Mouse (Mus musculus) layer of hippocampus, adult 2 months (tissue): Measurements from ENCODE around the gene Pcdh7. TPM values are rescaled to one million over a fixed set of nuclear protein-coding genes. Genes with fewer than 3 reads are reported as not detected.

Source experiments
- DNase-seq, 2 experiments: peaks; one replicate each; pipeline ENCODE4 v3.0.0; 2022; ENCODE audit warnings: low spot score in 2 of 2
- H3K27ac ChIP-seq: fragments of 200-600 bp; 2 replicates; pipeline ENCODE4 v1.8.1; 2022
- H3K4me3 ChIP-seq: fragments of 200-600 bp; 2 replicates; pipeline ENCODE4 v1.8.1; 2022; ENCODE audit warnings: mild to moderate bottlenecking
- CTCF ChIP-seq: fragments of 200-600 bp; conservative IDR thresholded peaks from 2 replicates; pipeline ENCODE4 v1.8.1; 2022; ENCODE audit warnings: antibody characterized with exemption, mild to moderate bottlenecking, moderate library complexity
- total RNA-seq, 2 experiments: library from RNA; stranded (reverse); gene quantifications; 2 replicates each; pipeline ENCODE4 v1.2.3; 2021

Pcdh7 gene
- total RNA-seq, 2 experiments from 2014 or later: 64.2 to 65.2 TPM

DNA sequence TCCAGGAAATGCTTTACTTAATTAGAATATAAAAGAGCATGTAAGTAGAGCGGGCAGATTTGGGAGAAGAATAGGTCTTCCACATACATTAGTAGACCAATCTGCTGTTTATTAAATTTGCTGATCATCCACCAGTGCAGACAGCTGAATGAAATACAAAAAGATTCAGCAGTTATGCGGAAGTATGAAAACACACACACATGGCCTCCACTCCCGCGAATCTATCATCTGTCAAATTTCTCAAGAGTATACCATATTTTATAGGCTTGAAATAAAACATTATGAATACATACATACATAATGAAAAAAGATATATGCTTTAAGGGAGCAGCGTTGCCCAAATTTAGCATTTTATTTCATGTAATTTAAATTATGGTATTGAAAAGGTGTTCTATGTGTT lies 213.6 kb downstream of the Pcdh7 start:
- DNase-seq: no peak
- Histone ChIP-seq H3K27ac (no peak overlapping the region), H3K4me3 (no peak overlapping the region)
- no peak for TF ChIP-seq CTCF

DNA sequence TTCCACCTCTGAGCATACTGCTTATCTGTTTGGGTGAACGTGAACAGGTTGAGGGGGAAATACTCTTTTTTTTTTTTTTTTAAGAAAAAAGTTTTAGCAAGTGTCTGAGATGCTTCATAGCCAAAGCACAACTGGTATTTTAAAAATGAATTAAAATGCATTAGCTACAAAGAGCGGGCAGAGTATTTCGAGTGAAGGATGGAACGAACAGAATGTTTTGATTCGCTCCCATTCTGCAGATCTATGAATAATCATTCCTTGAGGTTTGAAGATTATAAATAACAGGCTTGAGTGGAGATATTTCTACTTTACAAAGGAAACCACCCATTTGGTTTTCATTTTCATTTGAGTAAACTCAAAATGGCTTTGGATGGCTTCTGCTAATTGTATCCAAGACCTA lies 214.0 kb downstream of the Pcdh7 start:
- TF ChIP-seq CTCF: no peak
- DNase-seq: peak in 1 of 2 experiments; percentile 1
- H3K4me3 ChIP-seq: no peak overlapping the region
- H3K27ac ChIP-seq: no peak overlapping the region

DNA sequence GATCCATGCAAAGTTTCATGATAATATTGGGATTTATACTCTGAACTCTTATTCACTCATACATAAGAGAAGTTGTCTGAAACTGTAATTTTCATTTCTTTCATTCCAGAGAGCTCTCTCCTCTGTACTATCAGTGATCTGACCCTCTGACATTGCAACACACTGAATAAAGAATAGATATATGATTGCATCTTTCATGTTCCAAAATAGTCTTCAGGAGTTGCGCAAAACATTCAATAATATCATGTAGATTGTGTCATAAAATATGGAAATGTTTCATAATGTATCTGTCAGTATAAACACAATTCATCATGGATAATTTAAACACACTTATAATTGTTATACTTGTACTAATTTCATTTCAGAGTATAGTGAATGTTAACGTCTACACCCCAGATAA lies 216.9 kb downstream of the Pcdh7 start:
- H3K27ac ChIP-seq: no peak overlapping the region
- H3K4me3 ChIP-seq: no peak overlapping the region
- no peak for DNase-seq
- TF ChIP-seq CTCF: no peak

DNA sequence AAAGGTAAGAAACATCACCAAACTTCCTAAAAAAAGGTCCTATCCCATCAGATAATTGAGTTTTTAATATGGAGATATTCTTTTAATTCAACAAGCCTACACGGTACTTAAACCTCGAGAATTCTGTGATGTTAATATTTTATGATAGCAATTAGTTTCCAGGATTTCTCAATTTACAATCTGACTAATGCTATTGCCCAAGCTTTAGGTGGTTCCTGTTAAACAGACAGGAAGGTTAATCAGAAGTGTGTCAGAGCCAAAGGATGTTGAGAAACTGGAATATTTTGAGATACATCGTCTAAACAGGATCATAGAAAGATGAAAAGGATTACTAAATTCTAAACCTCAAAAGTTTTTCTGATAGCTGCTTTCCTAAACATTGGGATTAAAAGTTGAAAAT lies 222.7 kb downstream of the Pcdh7 start:
- DNase-seq: no peak
- no peak for TF ChIP-seq CTCF
- H3K4me3 ChIP-seq: no peak overlapping the region
- H3K27ac ChIP-seq: no peak overlapping the region

DNA sequence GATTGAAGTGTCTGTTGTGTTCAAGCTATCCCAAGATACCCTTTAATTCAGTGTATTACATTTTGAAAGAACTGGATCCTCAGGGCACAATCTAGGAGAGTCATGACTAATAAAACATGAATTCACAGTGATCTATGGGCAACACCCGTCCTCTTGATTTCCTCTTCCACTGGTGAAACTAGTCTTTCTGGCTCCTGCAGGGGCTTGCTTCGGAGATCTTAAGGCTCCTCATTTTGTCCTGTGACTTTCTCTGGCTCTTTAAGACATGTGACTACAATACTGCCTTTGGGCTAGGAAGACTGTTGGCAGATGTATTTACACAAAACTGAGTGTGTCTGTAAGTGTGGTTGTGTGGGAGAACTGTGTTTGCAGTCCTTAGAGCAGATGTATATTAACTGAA lies 225.4 kb downstream of the Pcdh7 start:
- DNase-seq: no peak
- H3K27ac ChIP-seq: no peak overlapping the region
- no peak overlapping the region for H3K4me3 ChIP-seq
- no peak for TF ChIP-seq CTCF

DNA sequence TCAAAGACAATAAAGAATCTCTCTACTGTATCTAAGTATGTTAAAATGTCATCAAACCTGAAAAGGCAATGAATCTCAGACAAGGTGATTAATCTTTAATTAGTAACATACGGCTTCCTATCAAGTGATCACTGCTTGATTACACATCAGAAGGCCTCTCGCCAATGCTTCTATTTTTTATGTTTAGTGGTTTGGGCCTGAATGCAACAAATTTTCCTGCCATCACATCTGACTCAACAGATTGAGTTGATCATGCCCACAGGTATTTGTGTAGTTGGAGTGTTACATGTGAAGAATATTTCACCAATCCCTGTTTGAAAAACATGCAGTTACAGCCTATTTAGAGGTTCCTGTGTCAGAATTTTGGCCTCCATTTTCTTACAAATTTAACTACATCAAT lies 225.8 kb downstream of the Pcdh7 start:
- no peak for TF ChIP-seq CTCF
- no peak overlapping the region for H3K27ac ChIP-seq
- no peak for DNase-seq

DNA sequence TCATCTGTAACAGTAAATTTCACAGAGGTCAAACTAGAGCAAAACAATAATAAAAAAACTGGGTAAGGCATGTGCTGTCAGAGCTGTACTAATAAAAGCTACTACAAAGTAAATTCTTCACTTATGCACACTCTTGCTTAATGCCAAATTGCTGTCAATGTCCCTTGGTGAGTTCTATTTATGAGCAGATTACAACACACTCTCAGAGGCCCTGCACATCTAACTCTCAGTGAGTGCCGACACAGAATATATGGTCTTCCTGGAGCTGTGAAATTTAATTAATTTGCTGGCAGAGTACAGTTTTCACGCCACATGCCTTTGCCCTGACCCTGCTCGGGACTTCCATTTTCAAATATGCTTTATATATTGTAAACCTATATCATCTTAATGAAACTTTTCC lies 227.7 kb downstream of the Pcdh7 start:
- H3K4me3 ChIP-seq: no peak overlapping the region
- H3K27ac ChIP-seq: no peak overlapping the region
- no peak for DNase-seq
- no peak for TF ChIP-seq CTCF

More for the DNA sequence above, 225.8 kb downstream of the Pcdh7 start:
- H3K4me3 ChIP-seq: no peak overlapping the region

DNA sequence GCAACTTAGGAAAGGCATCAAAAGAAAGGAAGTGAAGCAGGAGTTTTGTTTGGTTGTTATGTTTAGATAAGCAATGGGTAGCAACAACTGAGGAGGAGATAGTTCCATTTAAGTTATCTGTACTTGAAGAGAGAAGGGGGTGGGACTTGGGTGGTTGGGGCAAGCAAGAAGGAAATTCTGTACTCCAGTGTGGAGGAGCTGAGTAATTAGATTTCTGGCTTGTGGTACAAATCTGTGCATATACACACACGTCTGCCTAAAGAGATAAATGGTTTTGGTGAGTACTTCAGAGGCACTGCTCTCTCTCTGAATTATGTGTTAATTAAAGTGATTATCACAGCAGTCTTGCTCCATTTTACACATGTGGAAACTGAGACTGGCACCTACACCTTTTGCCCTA lies 241.6 kb downstream of the Pcdh7 start:
- Histone ChIP-seq H3K4me3 (no peak overlapping the region), H3K27ac (no peak overlapping the region)
- DNase-seq: no peak
- no peak for TF ChIP-seq CTCF

DNA sequence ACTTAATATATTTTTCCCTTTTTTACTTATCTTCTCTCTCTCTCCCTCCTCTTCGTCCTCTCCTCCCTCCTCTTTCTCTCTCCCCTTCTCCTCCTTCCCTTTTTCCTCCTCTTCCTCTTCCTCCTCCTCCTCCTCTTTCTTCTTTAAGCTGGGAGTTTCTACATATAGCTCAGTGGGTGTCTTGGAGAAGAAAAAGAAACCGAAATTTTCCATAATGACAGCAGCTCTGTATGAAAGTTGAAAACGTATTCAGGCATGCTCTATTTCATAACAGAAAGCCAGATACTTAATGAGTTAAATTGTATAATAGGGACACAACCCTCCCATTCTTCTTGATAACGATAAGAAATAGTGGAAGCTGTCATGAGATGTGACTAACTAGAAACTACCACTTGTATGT lies 246.0 kb downstream of the Pcdh7 start:
- DNase-seq: no peak
- TF ChIP-seq CTCF: no peak
- H3K27ac ChIP-seq: no peak overlapping the region

DNA sequence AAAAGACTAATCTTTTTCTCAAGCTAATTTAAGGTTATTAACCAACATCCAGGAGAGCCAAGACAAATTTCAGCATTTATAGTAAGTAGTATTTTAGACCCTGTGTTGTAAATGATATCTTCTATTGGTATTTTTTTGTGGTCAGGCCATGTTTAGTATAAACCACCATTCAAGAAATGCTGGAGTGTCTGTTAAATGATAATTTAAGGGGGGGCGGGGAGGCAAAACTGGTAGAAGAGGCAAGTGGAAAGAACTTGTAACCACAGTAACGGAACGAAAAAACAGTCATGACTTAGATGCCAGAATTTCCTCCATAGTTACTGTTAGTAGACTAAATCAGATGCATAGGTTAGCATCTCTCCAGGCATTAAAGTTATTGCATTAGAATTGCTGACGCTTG lies 246.4 kb downstream of the Pcdh7 start:
- no peak overlapping the region for H3K27ac ChIP-seq
- no peak for DNase-seq
- no peak overlapping the region for H3K4me3 ChIP-seq
- no peak for TF ChIP-seq CTCF

More for the DNA sequence above, 246.0 kb downstream of the Pcdh7 start:
- H3K4me3 ChIP-seq: no peak overlapping the region

DNA sequence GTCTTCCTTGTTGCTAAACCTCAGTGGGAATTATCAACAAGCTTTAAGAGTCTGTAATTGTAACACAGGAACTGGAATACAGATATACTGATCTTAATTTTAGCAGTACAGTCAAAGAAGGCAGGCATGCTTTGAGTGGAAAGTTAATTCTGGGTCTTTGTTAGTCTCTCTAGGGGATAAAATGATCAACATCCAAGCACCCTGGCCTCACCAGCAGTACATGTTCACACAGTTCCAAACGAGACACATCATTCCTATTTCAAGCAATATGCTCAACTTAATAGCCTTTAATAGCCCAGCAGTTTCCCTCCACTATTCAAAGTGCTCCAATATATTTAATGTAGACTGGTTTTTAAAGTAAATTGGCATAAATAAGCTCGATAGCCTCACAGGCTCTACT lies 275.8 kb downstream of the Pcdh7 start:
- no peak overlapping the region for H3K4me3 ChIP-seq
- TF ChIP-seq CTCF: no peak
- no peak for DNase-seq

DNA sequence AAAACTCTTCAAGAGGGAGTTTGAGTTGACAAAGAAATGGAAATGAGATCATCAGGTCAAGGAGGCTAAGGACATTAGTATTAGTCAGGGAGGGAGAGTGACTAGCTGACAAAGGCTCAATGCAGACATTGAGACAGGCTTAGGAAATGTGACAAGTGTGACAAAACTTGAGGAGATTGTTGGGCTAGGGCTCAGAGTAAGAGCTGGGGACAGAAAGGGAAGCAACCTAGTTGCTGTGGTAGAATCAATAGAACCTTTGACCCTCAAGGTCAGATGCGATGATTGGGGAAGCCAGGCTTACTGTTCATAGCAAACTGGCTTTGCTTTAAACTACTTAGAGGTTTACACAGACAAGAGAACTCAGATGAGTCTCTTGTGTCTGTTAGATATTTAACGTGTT lies 303.6 kb downstream of the Pcdh7 start:
- TF ChIP-seq CTCF: no peak
- Histone ChIP-seq H3K27ac (no peak overlapping the region), H3K4me3 (no peak overlapping the region)
- DNase-seq: no peak

More for the DNA sequence above, 275.8 kb downstream of the Pcdh7 start:
- H3K27ac ChIP-seq: no peak overlapping the region

DNA sequence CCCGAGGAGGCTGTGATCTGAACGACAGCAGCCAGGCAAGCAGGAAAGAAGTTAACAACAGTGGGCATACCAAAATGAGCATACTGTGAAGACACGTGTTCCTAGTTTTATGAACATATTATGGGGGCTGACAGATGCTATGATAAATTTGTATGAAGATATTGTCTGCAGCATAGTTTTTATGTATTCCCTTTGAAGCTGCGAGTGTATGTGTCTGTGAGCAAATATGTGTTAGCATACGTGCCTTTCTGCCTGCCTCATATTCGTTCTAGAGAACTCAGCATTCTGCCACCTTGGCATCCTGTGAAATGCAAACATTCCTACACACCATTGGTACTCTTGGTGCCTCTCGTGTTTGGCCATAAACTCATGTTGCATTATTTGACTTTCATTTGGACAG lies 307.4 kb downstream of the Pcdh7 start:
- no peak overlapping the region for H3K4me3 ChIP-seq
- H3K27ac ChIP-seq: no peak overlapping the region
- peak in 1 of 2 experiments; percentile 4 for DNase-seq
- no peak for TF ChIP-seq CTCF

DNA sequence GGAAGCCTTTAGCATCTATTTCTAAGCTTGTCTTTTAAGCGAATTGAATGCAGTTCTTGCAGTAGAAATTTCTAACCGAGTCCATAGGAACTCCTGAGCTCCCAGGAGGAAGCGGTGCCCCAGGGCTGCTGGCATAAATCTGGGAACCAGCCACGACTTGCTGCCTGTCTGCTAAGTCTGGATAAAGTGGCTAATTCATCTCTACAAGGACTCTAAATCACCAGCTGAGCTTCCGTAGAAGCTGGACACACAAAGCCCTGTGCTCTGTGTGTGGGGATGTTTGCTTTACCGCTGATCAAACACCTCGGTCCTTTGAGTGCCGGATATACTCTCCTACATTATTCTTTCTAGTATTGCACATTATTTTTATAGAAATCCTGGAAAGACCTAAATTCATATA lies 308.0 kb downstream of the Pcdh7 start:
- Histone ChIP-seq H3K4me3 (no peak overlapping the region), H3K27ac (no peak overlapping the region)
- DNase-seq: no peak
- no peak for TF ChIP-seq CTCF

DNA sequence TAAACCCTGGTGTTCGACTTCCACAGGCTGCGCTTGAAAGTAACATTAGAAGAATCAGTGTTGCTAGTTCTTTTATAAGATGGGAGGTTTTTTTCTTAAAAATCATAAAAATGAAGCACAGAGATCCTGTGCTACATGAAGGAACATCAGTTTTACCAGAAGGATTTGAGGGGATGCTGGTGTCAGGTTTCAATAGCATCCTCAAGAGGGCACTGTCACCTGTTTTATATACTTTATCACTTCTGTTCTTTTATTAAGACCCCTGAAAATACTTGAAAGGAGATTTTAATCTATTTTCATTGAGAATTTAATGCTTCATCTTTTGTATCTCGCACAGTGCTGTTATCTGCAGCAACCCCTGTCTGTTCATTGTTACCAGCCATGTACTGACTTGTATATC lies 322.1 kb downstream of the Pcdh7 start:
- no peak overlapping the region for H3K4me3 ChIP-seq
- no peak for DNase-seq
- TF ChIP-seq CTCF: peak; percentile 78
- H3K27ac ChIP-seq: no peak overlapping the region
